Mouse (Mus musculus): ENCODE results near the gene Mrpl21. TPM values are rescaled to one million over a fixed set of nuclear protein-coding genes. Genes with fewer than 3 reads are reported as not detected.
A peak's percentile ranks its signal among the peaks of the same experiment; 100 is the strongest.

Mrpl21 gene
- total RNA-seq, 2 experiments from 2014 or later, result 55.5 to 67.3 TPM

- DNase-seq, result no peak
- TF ChIP-seq CTCF (IDR thresholded peaks at IDR 0.05), result no peak
- H3K4me3 ChIP-seq, result no peak overlapping the region
- no peak overlapping the region for H3K27ac ChIP-seq
- intact Hi-C loops (cut with DNase I), result no loop called here
Observed at GRCm38 (mm10) chr19:3269803-3270202, 12.9 kb upstream of the Mrpl21 start.

DNA sequence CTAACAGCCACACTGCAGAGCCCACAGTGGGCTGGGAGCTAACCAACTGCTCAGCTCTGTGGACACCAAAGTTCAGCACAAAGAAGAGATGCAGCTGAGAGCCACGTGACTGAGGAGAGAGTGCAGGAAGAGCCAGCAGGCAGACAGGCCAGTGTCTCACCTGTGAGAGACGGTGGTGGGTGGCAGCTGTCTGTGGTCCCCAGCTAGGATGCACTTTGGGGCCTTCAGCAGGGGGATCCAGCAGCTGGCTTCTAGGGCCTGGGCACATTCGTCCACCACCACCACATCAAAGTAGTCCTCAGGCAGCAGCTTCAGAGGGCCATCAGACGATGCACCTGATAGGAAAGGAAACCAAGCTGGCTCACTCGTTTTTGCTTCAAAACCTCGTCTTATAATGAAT is 11.3 kb upstream of the Mrpl21 start:
- Histone ChIP-seq H3K4me3 (no peak overlapping the region), H3K27ac (no peak overlapping the region)
- intact Hi-C loops (cut with DNase I), result no loop called here
- no peak for DNase-seq
- TF ChIP-seq CTCF (IDR thresholded peaks at IDR 0.05), result no peak

DNA sequence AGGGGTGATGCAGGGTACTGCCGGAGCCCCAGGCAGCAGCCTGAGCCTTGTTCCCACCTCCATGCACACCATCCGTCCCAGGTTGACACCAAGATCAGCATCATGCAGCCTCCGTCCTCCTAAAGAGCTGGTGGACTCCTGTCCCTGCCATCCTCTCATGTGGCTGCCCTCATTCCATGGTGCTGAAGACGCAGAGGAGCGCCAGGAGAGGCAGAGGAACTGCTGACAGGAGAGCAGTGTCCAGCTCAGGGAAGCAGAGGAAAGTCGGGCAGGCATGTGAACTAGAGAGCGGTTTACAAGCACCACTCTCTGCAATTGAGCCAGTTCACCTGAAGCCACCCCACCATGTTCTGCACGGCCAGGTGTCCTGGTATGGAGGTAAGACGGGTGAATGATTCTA is 9.4 kb upstream of the Mrpl21 start:
- Histone ChIP-seq H3K27ac (no peak overlapping the region), H3K4me3 (no peak overlapping the region)
- intact Hi-C loops (cut with DNase I), result no loop called here
- TF ChIP-seq CTCF (IDR thresholded peaks at IDR 0.05), result no peak
- no peak for DNase-seq

GRCm38 (mm10) chr19:3275744-3276365 is 6.8 kb upstream of the Mrpl21 start:
- H3K4me3 ChIP-seq, result no peak overlapping the region
- intact Hi-C loops (cut with DNase I), result no loop called here
- H3K27ac ChIP-seq, result no peak overlapping the region
- no peak for DNase-seq
- TF ChIP-seq CTCF (IDR thresholded peaks at IDR 0.05), result no peak

- peak overlapping the region; percentile 81 for H3K4me3 ChIP-seq
- TF ChIP-seq CTCF (IDR thresholded peaks at IDR 0.05), result no peak
- peak overlapping the region; percentile 80 for H3K27ac ChIP-seq
- intact Hi-C loops (cut with DNase I), result loop anchor here (2.0 kb wide), 1 partner anchor 41 kb away; the partner anchor contains the start of gene Cpt1a
- no peak for DNase-seq
Observed at GRCm38 (mm10) chr19:3281886-3282285, 815 bp upstream of the Mrpl21 start.

DNA sequence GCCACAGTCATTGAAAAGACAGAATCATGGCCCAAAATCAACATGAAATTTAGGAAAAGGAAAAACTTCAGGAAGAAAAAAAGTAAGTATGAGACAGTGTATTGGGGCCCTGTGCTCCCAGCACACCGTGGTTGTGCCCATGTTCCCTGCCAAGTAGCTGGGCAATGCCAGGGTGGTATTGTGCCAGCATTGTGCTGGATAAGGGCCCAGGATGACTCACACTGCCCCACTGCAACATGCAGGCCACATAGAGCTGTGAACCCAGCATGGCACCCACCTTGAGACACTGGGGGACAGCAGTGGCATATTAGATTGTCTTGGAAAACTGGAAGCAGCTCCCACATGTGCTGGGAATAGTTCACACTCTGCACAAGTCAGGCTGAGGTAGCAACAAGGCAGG is 6.3 kb downstream of the Mrpl21 start:
- no peak for TF ChIP-seq CTCF (IDR thresholded peaks at IDR 0.05)
- Histone ChIP-seq H3K27ac (no peak overlapping the region), H3K4me3 (no peak overlapping the region)
- peak; percentile 40 for DNase-seq
- intact Hi-C loops (cut with DNase I), result no loop called here

DNA sequence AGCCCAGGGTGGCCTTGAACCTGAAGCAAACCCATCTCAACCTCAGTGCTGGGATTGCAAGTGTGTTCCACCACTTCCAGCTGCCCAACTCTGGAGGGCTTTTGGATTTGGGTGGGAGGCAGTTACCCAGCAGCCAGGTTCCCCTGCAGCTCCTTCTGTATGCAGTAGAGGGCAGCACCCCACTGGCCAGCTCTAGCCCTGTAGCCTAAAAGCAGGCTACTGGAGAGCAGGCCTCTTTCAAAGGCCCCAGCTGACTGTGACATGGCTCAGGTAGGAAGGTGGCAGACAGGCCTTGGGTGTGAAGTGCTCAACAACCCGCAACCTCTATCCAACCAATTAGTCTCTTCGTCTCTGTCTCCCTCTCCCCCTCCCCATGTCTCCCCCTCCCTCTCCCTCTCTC is 9.3 kb downstream of the Mrpl21 start:
- TF ChIP-seq CTCF (IDR thresholded peaks at IDR 0.05), result peak; percentile 95
- Histone ChIP-seq H3K27ac (no peak overlapping the region), H3K4me3 (no peak overlapping the region)
- intact Hi-C loops (cut with DNase I), result loop anchor here (2.0 kb wide), 2 partner anchors 63 to 159 kb away; no protein-coding TSS in a partner anchor
- peak; percentile 69 for DNase-seq

- intact Hi-C loops (cut with DNase I), result loop anchor here (2.0 kb wide), 2 partner anchors 62 to 158 kb away; no protein-coding TSS in a partner anchor
- Histone ChIP-seq H3K4me3 (no peak overlapping the region), H3K27ac (no peak overlapping the region)
- no peak for TF ChIP-seq CTCF (IDR thresholded peaks at IDR 0.05)
- DNase-seq, result no peak
Observed at GRCm38 (mm10) chr19:3292993-3293392, 10.3 kb downstream of the Mrpl21 start.

DNA sequence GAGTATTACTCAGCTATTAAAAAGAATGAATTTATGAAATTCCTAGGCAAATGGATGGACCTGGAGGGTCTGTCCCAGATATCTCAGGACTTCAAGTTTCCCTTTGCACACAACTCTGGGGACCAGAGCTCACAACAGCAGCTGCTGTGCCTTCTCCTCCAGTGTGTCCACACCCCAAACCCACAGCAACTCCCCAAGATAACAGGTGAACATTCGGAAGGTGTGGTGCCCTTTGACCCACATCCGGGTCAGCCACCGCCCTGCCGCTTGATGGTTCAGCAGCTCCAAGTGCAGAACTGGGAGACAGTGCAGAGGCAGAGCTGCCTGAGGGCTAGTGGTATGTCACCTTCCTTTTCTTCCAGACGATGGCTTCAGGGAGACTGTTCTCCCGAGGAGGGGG is 12.5 kb downstream of the Mrpl21 start:
- DNase-seq, result no peak
- intact Hi-C loops (cut with DNase I), result no loop called here
- no peak for TF ChIP-seq CTCF (IDR thresholded peaks at IDR 0.05)
- Histone ChIP-seq H3K4me3 (no peak overlapping the region), H3K27ac (no peak overlapping the region)

DNA sequence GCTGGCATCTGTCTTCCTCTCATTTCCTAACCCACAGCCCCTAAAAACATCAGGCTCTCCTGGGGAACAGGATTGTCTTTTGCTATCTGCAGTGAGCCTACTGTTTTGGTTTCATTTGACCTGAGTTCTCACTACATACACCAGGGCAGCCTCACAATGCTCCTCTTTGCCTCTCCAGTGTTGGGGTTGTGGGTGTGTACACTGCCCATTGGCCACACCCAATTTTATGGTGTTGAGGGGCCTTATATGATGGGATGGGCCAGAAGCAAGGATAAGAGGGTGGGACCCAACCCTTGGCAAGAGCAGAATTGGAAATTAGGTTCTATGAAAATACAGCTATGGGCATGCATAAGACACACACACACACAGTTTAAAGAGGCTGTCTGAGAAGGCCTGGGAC is 14.3 kb downstream of the Mrpl21 start:
- Histone ChIP-seq H3K27ac (no peak overlapping the region), H3K4me3 (no peak overlapping the region)
- intact Hi-C loops (cut with DNase I), result no loop called here
- no peak for DNase-seq
- no peak for TF ChIP-seq CTCF (IDR thresholded peaks at IDR 0.05)

DNA sequence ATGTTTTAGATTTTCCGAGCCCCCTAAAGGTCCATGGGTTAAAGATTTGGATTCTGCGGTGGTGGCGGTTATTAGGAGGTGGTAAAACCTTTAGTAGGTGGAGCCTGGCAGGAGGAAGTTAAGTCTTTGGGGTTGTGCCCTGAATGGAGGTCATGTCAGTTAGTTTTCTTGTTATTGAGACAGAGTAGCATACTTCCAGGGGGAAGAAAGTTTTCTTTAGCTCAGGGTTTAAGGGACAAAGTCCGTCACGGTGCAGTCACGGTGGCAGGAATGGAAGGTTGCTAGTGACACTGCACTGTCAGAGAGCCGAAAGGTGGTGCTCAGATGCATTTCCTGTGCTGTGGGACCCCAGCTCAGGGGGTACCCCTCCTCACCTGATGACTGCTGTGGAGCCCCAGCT is 15.1 kb downstream of the Mrpl21 start:
- no peak for DNase-seq
- Histone ChIP-seq H3K4me3 (no peak overlapping the region), H3K27ac (no peak overlapping the region)
- TF ChIP-seq CTCF (IDR thresholded peaks at IDR 0.05), result no peak
- intact Hi-C loops (cut with DNase I), result no loop called here

DNA sequence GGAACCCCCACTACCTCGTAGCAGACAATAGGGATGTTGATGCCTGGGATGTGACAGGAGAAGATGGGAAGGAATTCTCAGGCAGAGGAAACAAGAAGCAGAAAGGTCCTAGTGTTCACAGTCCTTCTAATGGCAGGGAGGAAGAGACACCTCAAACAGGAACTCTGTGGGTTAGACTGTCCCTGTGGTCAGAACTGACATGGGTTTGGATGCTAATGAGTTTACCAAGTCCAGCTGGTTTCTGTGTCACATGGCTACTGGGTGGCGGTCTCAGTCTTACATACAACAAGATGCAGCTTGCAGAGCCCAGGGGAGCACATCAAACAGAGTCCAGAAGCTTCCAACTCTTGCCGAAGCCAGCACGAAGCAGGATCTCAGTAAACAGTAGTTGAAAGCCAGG is 21.3 kb downstream of the Mrpl21 start:
- intact Hi-C loops (cut with DNase I), result no loop called here
- TF ChIP-seq CTCF (IDR thresholded peaks at IDR 0.05), result no peak

DNA sequence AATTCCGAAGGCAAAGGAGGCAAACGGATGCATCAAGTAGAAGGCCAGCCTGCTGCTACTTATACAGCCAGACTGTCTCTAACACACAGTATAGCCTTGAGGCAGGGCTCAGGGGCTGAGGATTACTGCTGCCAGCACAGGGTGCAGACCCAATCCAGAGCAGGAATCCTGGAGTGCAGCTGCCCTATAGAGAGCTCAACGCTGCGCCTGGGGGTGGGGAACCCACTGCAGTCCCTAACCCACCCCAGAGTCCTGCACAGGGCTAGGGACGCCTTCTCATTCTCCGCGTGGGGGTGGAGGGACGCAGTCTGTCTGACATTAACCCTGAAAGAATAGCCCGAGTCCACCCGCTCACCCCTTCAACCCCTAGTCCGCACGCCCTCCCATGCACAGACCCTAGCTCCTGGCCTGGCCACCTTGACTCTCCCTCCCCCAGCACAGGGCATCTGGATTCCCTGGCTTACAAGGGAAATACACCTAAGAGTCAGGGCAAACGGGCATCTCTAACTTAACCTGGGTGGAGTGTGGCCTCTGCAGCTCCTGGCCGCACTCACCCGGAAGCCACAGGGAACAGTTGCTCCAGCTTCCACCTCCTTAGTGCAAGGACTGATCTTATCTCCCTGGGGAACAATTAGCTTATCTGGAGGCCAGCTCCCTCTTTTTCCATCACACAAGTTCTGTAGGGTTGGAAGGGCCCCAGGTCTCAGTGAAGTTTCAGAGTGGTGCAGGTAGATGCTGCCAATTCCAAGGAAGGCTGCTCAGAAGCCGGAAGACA is 24.7 kb downstream of the Mrpl21 start:
- H3K27ac ChIP-seq, result no peak overlapping the region
- TF ChIP-seq CTCF (IDR thresholded peaks at IDR 0.05), result no peak
- no peak overlapping the region for H3K4me3 ChIP-seq
- no peak for DNase-seq
- intact Hi-C loops (cut with DNase I), result no loop called here

More for the DNA sequence above, 21.3 kb downstream of the Mrpl21 start:
- DNase-seq, result no peak
- H3K27ac ChIP-seq, result no peak overlapping the region
- H3K4me3 ChIP-seq, result no peak overlapping the region
